In genomic region chr9:115908325-115908724, GRCm38 (mm10) we compare ENCODE assay signal across 14 mouse cellular contexts. TPM values are rescaled to one million over a fixed set of nuclear protein-coding genes. Genes with fewer than 3 reads are reported as not detected.
DNase-seq lines count a peak whose midpoint lies in the region; ATAC-seq and TF ChIP-seq lines count a peak whose summit lies in the region.
"Had no signal": no experiment of that assay in that cellular context is flagged by ENCODE, and none has a peak within 500 bp of the region (broad histone marks: within the 10 kb centered on the region; RNA-seq: fewer than 3 reads in every experiment).

No protein-coding gene starts in this region.

- no peaks in the 10 kb centered on the region for H3K4me1 ChIP-seq in lung, embryonic 14.5 days (ENCODE audit: insufficient read depth)
- peaks cover 8% of the 10 kb centered on the region for H3K4me1 ChIP-seq in embryonic facial prominence, embryonic 12.5 days
- peaks cover 13% of the 10 kb centered on the region for H3K4me1 ChIP-seq in limb, embryonic 13.5 days

- H3K9ac ChIP-seq in lung, embryonic 14.5 days: no peak overlapping the region
- H3K9ac ChIP-seq in embryonic facial prominence, embryonic 12.5 days: no peak overlapping the region
- H3K9ac ChIP-seq in limb, embryonic 13.5 days: peak overlapping the region; percentile 39; the same call in 1 of the 2 replicates

- 10% methylated on average over 15 of the region's 15 CpGs for WGBS in lung, embryonic 14.5 days
- 14% methylated on average over 15 of the region's 15 CpGs for WGBS in embryonic facial prominence, embryonic 12.5 days
- WGBS in limb, embryonic 13.5 days: 11% methylated on average over 15 of the region's 15 CpGs

- no peaks in the 10 kb centered on the region for H3K9me3 ChIP-seq in lung, embryonic 14.5 days (ENCODE audit: low read depth, low read length)
- H3K9me3 ChIP-seq in embryonic facial prominence, embryonic 12.5 days: no peaks in the 10 kb centered on the region
- no peaks in the 10 kb centered on the region for H3K9me3 ChIP-seq in limb, embryonic 13.5 days

- ATAC-seq in lung, embryonic 14.5 days (ENCODE audit: insufficient read depth): no peak
- ATAC-seq in embryonic facial prominence, embryonic 12.5 days (ENCODE audit: insufficient number of reproducible peaks, insufficient read depth, low FRiP score, low TSS enrichment): no peak
- no peak for ATAC-seq in limb, embryonic 13.5 days (ENCODE audit: low FRiP score, low read depth)

- H3K36me3 ChIP-seq in lung, embryonic 14.5 days (ENCODE audit: insufficient read depth): no peaks in the 10 kb centered on the region
- no peaks in the 10 kb centered on the region for H3K36me3 ChIP-seq in embryonic facial prominence, embryonic 12.5 days
- H3K36me3 ChIP-seq in limb, embryonic 13.5 days: no peaks in the 10 kb centered on the region

- H3K4me3 ChIP-seq in lung, embryonic 14.5 days (ENCODE audit: low read depth, low read length): no peak overlapping the region
- H3K4me3 ChIP-seq in embryonic facial prominence, embryonic 12.5 days: no peak overlapping the region
- H3K4me3 ChIP-seq in limb, embryonic 13.5 days: peak overlapping the region; percentile 11; the same call in 1 of the 2 replicates
- no peak overlapping the region for H3K4me3 ChIP-seq in layer of hippocampus, adult 2 months
- H3K4me3 ChIP-seq: erythroblast, embryonic 14.5 days had no signal

- intact Hi-C loops in gastrocnemius, postnatal 14 days (cut with DNase I; ENCODE audit: low total_unique reads): no loop called here

- peak; percentile 17 for DNase-seq in gastrocnemius, postnatal 14 days
- DNase-seq in gastrocnemius, postnatal 25 days: no peak
- no peak for DNase-seq in lung, embryonic 14.5 days
- DNase-seq in lung, postnatal 10 days: no peak
- DNase-seq in urinary bladder, postnatal 4 days (ENCODE audit: low spot score in 2 of 2): no peak
- DNase-seq in layer of hippocampus, adult 2 months (ENCODE audit: low spot score in 2 of 2): no peak
- DNase-seq: cerebellum, adult 11-12 months; kidney, adult 11 months; right cerebral cortex, adult 18-20 months had no signal

- peak overlapping the region; percentile 16; the same call in 1 of the 2 replicates for H3K4me2 ChIP-seq in lung, embryonic 14.5 days
- peak overlapping the region; percentile 33 for H3K4me2 ChIP-seq in embryonic facial prominence, embryonic 12.5 days (replicated peaks)
- H3K4me2 ChIP-seq in limb, embryonic 13.5 days (replicated peaks): peak overlapping the region; percentile 49

- no peaks in the 10 kb centered on the region for H3K27me3 ChIP-seq in lung, embryonic 14.5 days (ENCODE audit: insufficient read depth, low read length)
- no peaks in the 10 kb centered on the region for H3K27me3 ChIP-seq in embryonic facial prominence, embryonic 12.5 days
- H3K27me3 ChIP-seq in limb, embryonic 13.5 days: 0 out of 2 replicates have a peak, but pooled peaks cover 4% of the 10 kb centered on the region

- TF ChIP-seq CTCF in lung, embryonic 14.5 days (IDR thresholded peaks at IDR 0.05; ENCODE audit: low read depth): peak; percentile 19
- TF ChIP-seq CTCF in layer of hippocampus, adult 2 months (conservative IDR thresholded peaks at IDR 0.05): no peak

- H3K27ac ChIP-seq in lung, embryonic 14.5 days (ENCODE audit: low read depth): no peak overlapping the region
- no peak overlapping the region for H3K27ac ChIP-seq in embryonic facial prominence, embryonic 12.5 days
- no peak overlapping the region for H3K27ac ChIP-seq in limb, embryonic 13.5 days
- no peak overlapping the region for H3K27ac ChIP-seq in layer of hippocampus, adult 2 months

RNA-seq across cellular contexts. Expression of gene Gadl1, which starts 0.9 kb away (rescaled TPM):
- total RNA-seq in gastrocnemius, postnatal 14 days (2021): 10 to 100 TPM; 19.0 to 19.4 TPM
- 10 to 100 TPM in 1 of 2 experiments, 1 to 10 TPM in 1; 3.3 to 10.8 TPM for total RNA-seq in gastrocnemius, postnatal 25 days (2021)
- polyA plus RNA-seq in lung, embryonic 14.5 days (2014; fragmentation: Nextera tagmentation; extraction: Ambion mirVana): 0.45 and 0.54 TPM in 2 replicates
- 0.39 and 0.56 TPM in 2 replicates for polyA plus RNA-seq in embryonic facial prominence, embryonic 12.5 days (2016; fragmentation: Nextera tagmentation; extraction: Ambion mirVana)
- polyA plus RNA-seq in limb, embryonic 13.5 days (2015; fragmentation: Nextera tagmentation; extraction: Ambion mirVana): 0.60 and 1.00 TPM in 2 replicates
- total RNA-seq in layer of hippocampus, adult 2 months (2021): under 1 TPM; 0.36 to 0.49 TPM
- total RNA-seq: liver, adult 2 months; monocyte, adult 5-6 weeks had no signal
- polyA plus RNA-seq: erythroblast, embryonic 14.5 days; liver, adult 2 months had no signal
